Mouse (Mus musculus): ENCODE data around the gene Bglap3.
"Not testable (repeated sequence)": the region's sequence is repeated elsewhere in the genome, so short reads cannot be mapped to it uniquely, and the experiment has no call there.

Gene Bglap3

GRCm38 (mm10) chr3:88378599-88378998, 6.1 kb upstream of the Bglap3 start, which contains the start of gene Bglap2:
TSS of gene Bglap2 (minus strand) at chr3:88378699.
- not testable (repeated sequence) for DNase-seq (ENCODE audit: low spot score in 2 of 2)

- DNase-seq (ENCODE audit: low spot score in 2 of 2), result not testable (repeated sequence)
Observed at GRCm38 (mm10) chr3:88376644-88377043, 4.1 kb upstream of the Bglap3 start.

GRCm38 (mm10) chr3:88375750-88376626, 3.4 kb upstream of the Bglap3 start:
- not testable (repeated sequence) for DNase-seq (ENCODE audit: low spot score in 2 of 2)

- not testable (repeated sequence) for DNase-seq (ENCODE audit: low spot score in 2 of 2)
Observed at GRCm38 (mm10) chr3:88368511-88368910, 4.0 kb downstream of the Bglap3 start.

GRCm38 (mm10) chr3:88367517-88367916, 5.0 kb downstream of the Bglap3 start:
- DNase-seq (ENCODE audit: low spot score in 2 of 2), result not testable (repeated sequence)

GRCm38 (mm10) chr3:88366830-88367428, 5.6 kb downstream of the Bglap3 start:
- peak in 1 of 2 experiments; percentile 53 for DNase-seq (ENCODE audit: low spot score in 2 of 2)

- DNase-seq (ENCODE audit: low spot score in 2 of 2), result no peak
Observed at GRCm38 (mm10) chr3:88365705-88366361, 6.7 kb downstream of the Bglap3 start.

- no peak for DNase-seq (ENCODE audit: low spot score in 2 of 2)
Observed at GRCm38 (mm10) chr3:88364337-88364736, 8.2 kb downstream of the Bglap3 start, which contains the start of gene Paqr6. TSS of gene Paqr6 (plus strand) at chr3:88364584.

GRCm38 (mm10) chr3:88363700-88364099, 8.8 kb downstream of the Bglap3 start:
- no peak for DNase-seq (ENCODE audit: low spot score in 2 of 2)

- DNase-seq (ENCODE audit: low spot score in 2 of 2), result no peak
Observed at GRCm38 (mm10) chr3:88361612-88362313, 10.8 kb downstream of the Bglap3 start.

GRCm38 (mm10) chr3:88361096-88361495, 11.4 kb downstream of the Bglap3 start:
- DNase-seq (ENCODE audit: low spot score in 2 of 2), result no peak

GRCm38 (mm10) chr3:88359989-88360388, 12.6 kb downstream of the Bglap3 start:
- no peak for DNase-seq (ENCODE audit: low spot score in 2 of 2)

- no peak for DNase-seq (ENCODE audit: low spot score in 2 of 2)
Observed at GRCm38 (mm10) chr3:88359584-88359983, 13.0 kb downstream of the Bglap3 start.

GRCm38 (mm10) chr3:88354396-88355165, 18.0 kb downstream of the Bglap3 start:
- no peak for DNase-seq (ENCODE audit: low spot score in 2 of 2)

- no peak for DNase-seq (ENCODE audit: low spot score in 2 of 2)
Observed at GRCm38 (mm10) chr3:88352907-88353306, 19.6 kb downstream of the Bglap3 start.

GRCm38 (mm10) chr3:88350732-88351131, 21.8 kb downstream of the Bglap3 start:
- DNase-seq (ENCODE audit: low spot score in 2 of 2), result no peak

- DNase-seq (ENCODE audit: low spot score in 2 of 2), result no peak
Observed at GRCm38 (mm10) chr3:88339006-88339405, 33.5 kb downstream of the Bglap3 start.

- no peak for DNase-seq (ENCODE audit: low spot score in 2 of 2)
Observed at GRCm38 (mm10) chr3:88338316-88338715, 34.2 kb downstream of the Bglap3 start.

- no peak for DNase-seq (ENCODE audit: low spot score in 2 of 2)
Observed at GRCm38 (mm10) chr3:88337367-88338020, 35.0 kb downstream of the Bglap3 start.
